Mouse (Mus musculus) erythroblast, embryonic 14.5 days (primary cell): ENCODE data around the gene Rbms3. TPM values are rescaled to one million over a fixed set of nuclear protein-coding genes. Genes with fewer than 3 reads are reported as not detected.

Experiments
- H3K27me3 ChIP-seq: 2 replicates; pipeline ENCODE4 v1.6.1; 2012; ENCODE audit warnings: inconsistent platforms; ENCODE audit not compliant: control insufficient read depth
- H3K36me3 ChIP-seq: 2 replicates; pipeline ENCODE4 v1.6.1; 2012; ENCODE audit warnings: mild to moderate bottlenecking, inconsistent platforms; ENCODE audit not compliant: control insufficient read depth
- H3K4me1 ChIP-seq: 2 replicates; pipeline ENCODE4 v1.6.1; 2012; ENCODE audit warnings: inconsistent platforms; ENCODE audit not compliant: control insufficient read depth
- H3K4me3 ChIP-seq: replicated peaks from 2 replicates; pipeline ENCODE3; 2012; ENCODE audit warnings: moderate library complexity, mild to moderate bottlenecking, inconsistent platforms
- H3K9me3 ChIP-seq: 2 replicates; pipeline ENCODE4 v1.6.1; 2012; ENCODE audit warnings: low read length, inconsistent platforms, mixed read lengths; ENCODE audit not compliant: control insufficient read depth
- GATA1 ChIP-seq: IDR thresholded peaks from 2 replicates; pipeline ENCODE4 v1.6.1; 2012; ENCODE audit warnings: low read length, inconsistent platforms, mixed read lengths
- TAL1 ChIP-seq: IDR thresholded peaks from 3 replicates; pipeline ENCODE4 v1.6.1; 2012; ENCODE audit warnings: low read length, inconsistent platforms, mixed read lengths
- polyA plus RNA-seq: library from polyadenylated mRNA; stranded (reverse); fragments of >175 nt; gene quantifications from 2 replicates; pipeline ENCODE4 v1.2.3, GENCODE M21; 2012

Rbms3 gene
- polyA plus RNA-seq, 1 experiment, result not detected

- no peaks in the 10 kb centered on the region for H3K4me1 ChIP-seq
- H3K27me3 ChIP-seq, result no peaks in the 10 kb centered on the region
- H3K36me3 ChIP-seq, result no peaks in the 10 kb centered on the region
- H3K9me3 ChIP-seq, result no peaks in the 10 kb centered on the region
- TF ChIP-seq GATA1, result no peak
- TF ChIP-seq TAL1, result no peak
- H3K4me3 ChIP-seq, result no peak overlapping the region
Measured at GRCm38 (mm10) chr9:116848905-116849304, 780.8 kb downstream of the Rbms3 start.

DNA sequence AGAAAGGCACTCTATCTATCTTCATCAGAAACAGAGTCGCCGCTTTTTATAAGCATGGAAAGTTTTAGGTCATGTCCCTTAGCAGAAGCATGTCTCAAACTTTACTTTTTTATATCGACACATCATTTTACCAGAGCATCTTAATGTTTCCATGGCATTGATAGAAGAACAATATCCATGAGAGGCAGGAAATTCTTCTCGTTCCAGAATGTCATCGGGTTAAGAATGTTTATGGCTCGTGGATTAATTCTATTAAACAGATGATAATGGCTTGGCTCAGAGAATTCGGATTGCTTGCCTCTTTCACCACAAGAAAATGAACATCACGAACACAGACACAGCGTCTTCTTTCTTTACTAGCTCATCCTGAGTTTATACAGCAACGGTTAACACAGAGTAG, 781.5 kb downstream of the Rbms3 start:
- no peak overlapping the region for H3K4me3 ChIP-seq
- H3K9me3 ChIP-seq, result no peaks in the 10 kb centered on the region
- no peaks in the 10 kb centered on the region for H3K36me3 ChIP-seq
- TF ChIP-seq TAL1 (no peak), GATA1 (no peak)
- H3K27me3 ChIP-seq, result no peaks in the 10 kb centered on the region
- no peaks in the 10 kb centered on the region for H3K4me1 ChIP-seq

- TF ChIP-seq GATA1 (no peak), TAL1 (no peak)
- H3K36me3 ChIP-seq, result no peaks in the 10 kb centered on the region
- no peaks in the 10 kb centered on the region for H3K4me1 ChIP-seq
- H3K27me3 ChIP-seq, result no peaks in the 10 kb centered on the region
- no peaks in the 10 kb centered on the region for H3K9me3 ChIP-seq
- no peak overlapping the region for H3K4me3 ChIP-seq
Measured at GRCm38 (mm10) chr9:116847241-116848135, 782.2 kb downstream of the Rbms3 start.

DNA sequence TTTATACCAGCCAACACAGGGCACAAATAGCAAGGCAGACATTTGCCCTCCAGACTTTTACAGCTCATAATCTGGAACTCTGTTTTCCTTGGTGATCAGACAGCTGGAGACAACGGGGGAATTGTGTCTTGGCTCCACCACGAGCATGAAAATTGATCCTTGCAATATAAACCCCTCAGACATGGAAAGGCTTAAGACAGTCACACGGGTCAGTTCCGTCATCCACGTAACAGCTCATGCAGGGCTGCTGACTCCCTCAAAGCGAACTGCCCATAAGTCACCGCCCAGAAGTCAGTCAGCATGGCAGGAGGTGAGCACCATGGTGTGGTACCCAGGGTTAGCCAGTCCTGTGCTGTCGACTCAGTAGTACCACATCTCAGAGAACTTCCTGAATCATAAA, 794.8 kb downstream of the Rbms3 start:
- Histone ChIP-seq H3K36me3 (no peaks in the 10 kb centered on the region), H3K27me3 (no peaks in the 10 kb centered on the region; the same call in 1 of the 2 replicates), H3K4me3 (no peak overlapping the region), H3K4me1 (peaks cover 3% of the 10 kb centered on the region), H3K9me3 (peaks cover 3% of the 10 kb centered on the region; the same call in 1 of the 2 replicates)
- TF ChIP-seq TAL1 (no peak), GATA1 (no peak)

DNA sequence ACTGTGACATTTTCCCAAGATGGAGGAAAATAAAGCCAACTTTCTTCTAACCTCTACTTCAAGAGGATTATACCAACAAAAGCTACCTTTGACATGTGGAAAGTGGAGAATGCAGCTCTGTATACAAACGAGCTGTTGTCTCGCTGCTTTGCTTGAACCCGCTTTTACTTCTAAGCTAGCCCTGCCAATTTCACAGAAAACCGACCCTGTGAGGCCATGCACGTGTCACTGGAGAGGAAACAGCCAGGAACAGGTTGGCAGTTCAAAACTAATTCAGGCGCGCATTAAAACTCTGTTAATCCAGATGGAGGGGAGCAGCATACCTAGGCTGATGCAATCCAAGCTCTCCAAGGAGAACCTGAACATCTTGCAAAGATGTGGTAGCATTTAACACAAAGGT, 796.0 kb downstream of the Rbms3 start:
- no peak overlapping the region for H3K4me3 ChIP-seq
- peaks cover 3% of the 10 kb centered on the region for H3K4me1 ChIP-seq
- no peaks in the 10 kb centered on the region for H3K36me3 ChIP-seq
- no peaks in the 10 kb centered on the region; the same call in 1 of the 2 replicates for H3K27me3 ChIP-seq
- TF ChIP-seq TAL1 (no peak), GATA1 (no peak)
- H3K9me3 ChIP-seq, result no peaks in the 10 kb centered on the region

- H3K4me3 ChIP-seq, result no peak overlapping the region
- H3K36me3 ChIP-seq, result no peaks in the 10 kb centered on the region
- TF ChIP-seq GATA1 (no peak), TAL1 (no peak)
- H3K9me3 ChIP-seq, result no peaks in the 10 kb centered on the region
- H3K4me1 ChIP-seq, result peaks cover 3% of the 10 kb centered on the region
- no peaks in the 10 kb centered on the region; the same call in 1 of the 2 replicates for H3K27me3 ChIP-seq
Measured at GRCm38 (mm10) chr9:116832822-116833221, 796.9 kb downstream of the Rbms3 start.

DNA sequence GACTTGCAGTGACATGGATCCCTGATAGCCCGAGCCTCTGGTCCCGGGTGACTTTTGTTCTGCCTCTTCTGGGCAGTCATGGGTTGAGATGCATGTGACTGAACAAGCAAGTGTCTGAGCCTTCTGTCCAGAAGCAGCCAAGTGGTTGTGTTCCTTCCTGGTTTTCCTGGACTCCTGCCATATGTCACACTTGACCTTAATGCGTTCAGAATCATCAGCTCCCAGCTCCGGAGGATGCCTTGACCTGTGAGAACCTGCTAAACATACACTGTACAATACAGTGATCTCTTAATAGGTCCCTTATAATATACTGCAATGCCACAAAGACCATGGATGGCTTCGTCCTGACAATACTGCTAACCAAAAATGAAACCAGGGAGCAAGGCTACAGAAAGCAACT, 798.3 kb downstream of the Rbms3 start:
- no peaks in the 10 kb centered on the region for H3K36me3 ChIP-seq

DNA sequence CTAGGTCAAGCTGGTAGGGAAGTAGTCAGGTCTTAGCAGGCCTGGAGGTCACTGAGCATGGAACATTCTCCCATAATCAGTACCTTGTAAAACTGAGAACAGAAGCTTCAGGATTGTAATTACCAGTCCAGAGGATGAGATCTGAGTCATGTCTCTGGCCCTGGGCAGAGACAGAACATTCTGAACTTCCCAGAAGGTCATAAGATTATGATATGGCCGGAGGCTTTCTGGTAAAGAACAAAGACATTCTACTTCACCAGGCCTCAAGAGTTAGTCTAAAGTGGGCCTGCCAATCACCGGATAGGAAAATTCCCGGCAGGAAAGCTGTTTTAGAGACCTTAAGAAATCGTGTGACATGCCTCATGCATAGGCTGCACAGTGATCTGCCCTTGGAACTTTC, 799.8 kb downstream of the Rbms3 start:
- no peaks in the 10 kb centered on the region for H3K9me3 ChIP-seq
- TF ChIP-seq TAL1 (no peak), GATA1 (no peak)
- H3K36me3 ChIP-seq, result no peaks in the 10 kb centered on the region
- no peaks in the 10 kb centered on the region; the same call in 1 of the 2 replicates for H3K27me3 ChIP-seq
- peaks cover 3% of the 10 kb centered on the region for H3K4me1 ChIP-seq
- H3K4me3 ChIP-seq, result no peak overlapping the region

More for the DNA sequence above, 798.3 kb downstream of the Rbms3 start:
- TF ChIP-seq GATA1 (no peak), TAL1 (no peak)
- Histone ChIP-seq H3K27me3 (no peaks in the 10 kb centered on the region; the same call in 1 of the 2 replicates), H3K4me1 (peaks cover 3% of the 10 kb centered on the region), H3K9me3 (no peaks in the 10 kb centered on the region), H3K4me3 (no peak overlapping the region)

DNA sequence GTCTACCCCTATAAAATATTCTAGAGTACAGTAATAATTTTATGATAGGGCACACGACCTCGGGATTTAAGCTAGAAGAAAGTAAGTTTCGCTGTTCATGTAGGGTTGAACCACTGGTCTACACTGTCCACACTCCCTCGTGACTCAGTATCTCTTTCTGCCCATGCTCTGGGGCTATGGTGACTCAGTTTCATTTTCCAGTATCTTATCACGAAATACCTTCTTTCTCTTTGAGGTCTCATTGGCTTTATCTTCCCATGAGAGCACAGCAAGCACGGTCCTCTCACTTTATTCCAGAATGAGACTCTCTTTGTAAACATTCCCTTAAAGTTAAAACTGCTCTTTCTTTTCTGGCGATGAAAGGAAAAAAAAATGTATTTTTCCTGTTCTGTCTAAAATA, 808.1 kb downstream of the Rbms3 start:
- H3K4me1 ChIP-seq, result peaks cover 15% of the 10 kb centered on the region
- no peaks in the 10 kb centered on the region for H3K27me3 ChIP-seq
- no peaks in the 10 kb centered on the region for H3K9me3 ChIP-seq
- H3K4me3 ChIP-seq, result no peak overlapping the region
- H3K36me3 ChIP-seq, result no peaks in the 10 kb centered on the region
- TF ChIP-seq TAL1 (no peak), GATA1 (no peak)
